Mouse (Mus musculus) monocyte, adult 5-6 weeks (primary cell): ENCODE measurements around the gene Arhgap23. TPM values are rescaled to one million over a fixed set of nuclear protein-coding genes. Genes with fewer than 3 reads are reported as not detected.

Experiments used
- ATAC-seq: fragments of 153-309, 156-312 bp; replicated peaks from 2 replicates; pipeline ENCODE4 v1.8.0; 2017; ENCODE audit warnings: mild to moderate bottlenecking; ENCODE audit not compliant: low TSS enrichment, insufficient number of reproducible peaks, severe bottlenecking, poor library complexity, low FRiP score
- total RNA-seq: library from RNA; stranded (forward); fragments of 200-1000, 200-491, 200-594 nt; gene quantifications from 3 replicates; pipeline ENCODE4 v1.2.3, GENCODE M21; 2017

The Arhgap23 gene
- total RNA-seq, 1 experiment from 2014 or later, result 5.0 TPM

- ATAC-seq, result no peak
These were observed 70.3 kb downstream of the Arhgap23 start for GRCm38 (mm10) chr11:97485661-97486060.

GRCm38 (mm10) chr11:97487656-97488055, 72.3 kb downstream of the Arhgap23 start:
- no peak for ATAC-seq

GRCm38 (mm10) chr11:97489589-97490324, 74.4 kb downstream of the Arhgap23 start:
- peak; percentile 83 for ATAC-seq

GRCm38 (mm10) chr11:97491640-97492039, 76.3 kb downstream of the Arhgap23 start:
- no peak for ATAC-seq

- no peak for ATAC-seq
These were observed 77.5 kb downstream of the Arhgap23 start for GRCm38 (mm10) chr11:97492836-97493235.

- no peak for ATAC-seq
These were observed 82.2 kb downstream of the Arhgap23 start for GRCm38 (mm10) chr11:97497543-97497942.

- no peak for ATAC-seq
These were observed 84.8 kb downstream of the Arhgap23 start, which contains the start of gene 4933428G20Rik for GRCm38 (mm10) chr11:97499865-97500719. TSS of gene 4933428G20Rik (minus strand) at chr11:97500340.

GRCm38 (mm10) chr11:97500720-97501448, 85.6 kb downstream of the Arhgap23 start:
- no peak for ATAC-seq

- ATAC-seq, result no peak
These were observed 87.0 kb downstream of the Arhgap23 start for GRCm38 (mm10) chr11:97502383-97502782.

GRCm38 (mm10) chr11:97502846-97503245, 87.5 kb downstream of the Arhgap23 start:
- no peak for ATAC-seq

- no peak for ATAC-seq
These were observed 90.5 kb downstream of the Arhgap23 start for GRCm38 (mm10) chr11:97505784-97506183.

- ATAC-seq, result no peak
These were observed 91.0 kb downstream of the Arhgap23 start for GRCm38 (mm10) chr11:97506331-97506730.

GRCm38 (mm10) chr11:97508198-97508597, 92.9 kb downstream of the Arhgap23 start:
- no peak for ATAC-seq

- ATAC-seq, result no peak
These were observed 93.7 kb downstream of the Arhgap23 start for GRCm38 (mm10) chr11:97509058-97509457.

GRCm38 (mm10) chr11:97509715-97510485, 94.6 kb downstream of the Arhgap23 start:
- ATAC-seq, result no peak

GRCm38 (mm10) chr11:97510966-97511660, 95.8 kb downstream of the Arhgap23 start:
- ATAC-seq, result 0 out of 2 replicates have a peak, but pooled peaks have one; percentile 54

- ATAC-seq, result no peak
These were observed 96.5 kb downstream of the Arhgap23 start for GRCm38 (mm10) chr11:97511661-97512369.
